Mouse (Mus musculus): ENCODE data around the gene Ttll4. TPM values are rescaled to one million over a fixed set of nuclear protein-coding genes. Genes with fewer than 3 reads are reported as not detected.
A peak's percentile ranks its signal among the peaks of the same experiment; 100 is the strongest.

Ttll4 gene
- polyA plus RNA-seq, 1 experiment from 2014 or later, result 68.5 TPM

GRCm38 (mm10) chr1:74698791-74699190 lies 37.2 kb downstream of the Ttll4 start:
- no peak for DNase-seq (ENCODE audit: low spot score)
- H3K4me1 ChIP-seq (replicated peaks; ENCODE audit: control insufficient read depth, insufficient read depth, low read length), result no peaks in the 10 kb centered on the region
- H3K4me2 ChIP-seq (ENCODE audit: low read depth, low read length, severe bottlenecking), result no peak overlapping the region
- no peak overlapping the region for H3K4me3 ChIP-seq (ENCODE audit: low read depth, low read length)
- peaks cover 18% of the 10 kb centered on the region; the same call in 1 of the 2 replicates for H3K36me3 ChIP-seq (ENCODE audit: control insufficient read depth, insufficient read depth, low read length)
- H3K9ac ChIP-seq (ENCODE audit: low read length), result no peak overlapping the region
- 91% methylated on average over 1 of the region's 1 CpGs for WGBS
- H3K27me3 ChIP-seq (ENCODE audit: control insufficient read depth, insufficient read depth, low read length), result no peaks in the 10 kb centered on the region
- ATAC-seq (replicated peaks; ENCODE audit: low FRiP score), result no peak
- H3K27ac ChIP-seq (ENCODE audit: low read depth, low read length), result no peak overlapping the region
- no peaks in the 10 kb centered on the region for H3K9me3 ChIP-seq (ENCODE audit: control insufficient read depth, low read length)

- DNase-seq (ENCODE audit: low spot score), result no peak
- H3K4me3 ChIP-seq (ENCODE audit: low read depth, low read length), result no peak overlapping the region
- H3K9ac ChIP-seq (ENCODE audit: low read length), result no peak overlapping the region
- no peak overlapping the region for H3K4me2 ChIP-seq (ENCODE audit: low read depth, low read length, severe bottlenecking)
- no peaks in the 10 kb centered on the region for H3K27me3 ChIP-seq (ENCODE audit: control insufficient read depth, insufficient read depth, low read length)
- H3K27ac ChIP-seq (ENCODE audit: low read depth, low read length), result no peak overlapping the region
- 87% methylated on average over 6 of the region's 6 CpGs for WGBS
- H3K36me3 ChIP-seq (ENCODE audit: control insufficient read depth, insufficient read depth, low read length), result peaks cover 6% of the 10 kb centered on the region; the same call in 1 of the 2 replicates
- H3K9me3 ChIP-seq (ENCODE audit: control insufficient read depth, low read length), result no peaks in the 10 kb centered on the region
- no peak for ATAC-seq (replicated peaks; ENCODE audit: low FRiP score)
- no peaks in the 10 kb centered on the region for H3K4me1 ChIP-seq (replicated peaks; ENCODE audit: control insufficient read depth, insufficient read depth, low read length)
Measured at GRCm38 (mm10) chr1:74702142-74702553, 40.6 kb downstream of the Ttll4 start.

- Histone ChIP-seq H3K27ac (ENCODE audit: low read depth, low read length) (no peak overlapping the region), H3K9ac (ENCODE audit: low read length) (no peak overlapping the region), H3K4me1 (replicated peaks; ENCODE audit: control insufficient read depth, insufficient read depth, low read length) (no peaks in the 10 kb centered on the region), H3K4me3 (ENCODE audit: low read depth, low read length) (no peak overlapping the region), H3K27me3 (ENCODE audit: control insufficient read depth, insufficient read depth, low read length) (no peaks in the 10 kb centered on the region), H3K4me2 (ENCODE audit: low read depth, low read length, severe bottlenecking) (no peak overlapping the region), H3K36me3 (ENCODE audit: control insufficient read depth, insufficient read depth, low read length) (no peaks in the 10 kb centered on the region; the same call in 1 of the 2 replicates), H3K9me3 (ENCODE audit: control insufficient read depth, low read length) (no peaks in the 10 kb centered on the region)
- WGBS, result 82% methylated on average over 3 of the region's 3 CpGs
- no peak for DNase-seq (ENCODE audit: low spot score)
- no peak for ATAC-seq (replicated peaks; ENCODE audit: low FRiP score)
Measured at GRCm38 (mm10) chr1:74704156-74704555, 42.6 kb downstream of the Ttll4 start.

GRCm38 (mm10) chr1:74705016-74705415 lies 43.5 kb downstream of the Ttll4 start:
- H3K27ac ChIP-seq (ENCODE audit: low read depth, low read length), result no peak overlapping the region
- H3K9me3 ChIP-seq (ENCODE audit: control insufficient read depth, low read length), result no peaks in the 10 kb centered on the region
- no peak overlapping the region for H3K4me3 ChIP-seq (ENCODE audit: low read depth, low read length)
- ATAC-seq (replicated peaks; ENCODE audit: low FRiP score), result no peak
- WGBS, result 85% methylated on average over 5 of the region's 5 CpGs
- H3K4me2 ChIP-seq (ENCODE audit: low read depth, low read length, severe bottlenecking), result no peak overlapping the region
- no peaks in the 10 kb centered on the region for H3K27me3 ChIP-seq (ENCODE audit: control insufficient read depth, insufficient read depth, low read length)
- no peaks in the 10 kb centered on the region for H3K36me3 ChIP-seq (ENCODE audit: control insufficient read depth, insufficient read depth, low read length)
- no peak for DNase-seq (ENCODE audit: low spot score)
- no peak overlapping the region for H3K9ac ChIP-seq (ENCODE audit: low read length)
- H3K4me1 ChIP-seq (replicated peaks; ENCODE audit: control insufficient read depth, insufficient read depth, low read length), result no peaks in the 10 kb centered on the region

- no peak for ATAC-seq (replicated peaks; ENCODE audit: low FRiP score)
- no peak overlapping the region for H3K9ac ChIP-seq (ENCODE audit: low read length)
- no peaks in the 10 kb centered on the region for H3K36me3 ChIP-seq (ENCODE audit: control insufficient read depth, insufficient read depth, low read length)
- no peaks in the 10 kb centered on the region for H3K9me3 ChIP-seq (ENCODE audit: control insufficient read depth, low read length)
- no peak for DNase-seq (ENCODE audit: low spot score)
- H3K27ac ChIP-seq (ENCODE audit: low read depth, low read length), result no peak overlapping the region
- no peaks in the 10 kb centered on the region for H3K27me3 ChIP-seq (ENCODE audit: control insufficient read depth, insufficient read depth, low read length)
- WGBS, result 41% methylated on average over 6 of the region's 6 CpGs
- H3K4me2 ChIP-seq (ENCODE audit: low read depth, low read length, severe bottlenecking), result no peak overlapping the region
- H3K4me1 ChIP-seq (replicated peaks; ENCODE audit: control insufficient read depth, insufficient read depth, low read length), result no peaks in the 10 kb centered on the region; the same call in 1 of the 2 replicates
- no peak overlapping the region for H3K4me3 ChIP-seq (ENCODE audit: low read depth, low read length)
Measured at GRCm38 (mm10) chr1:74709566-74709965, 48.0 kb downstream of the Ttll4 start.

- no peak for DNase-seq (ENCODE audit: low spot score)
- no peak overlapping the region for H3K4me3 ChIP-seq (ENCODE audit: low read depth, low read length)
- no peaks in the 10 kb centered on the region for H3K27me3 ChIP-seq (ENCODE audit: control insufficient read depth, insufficient read depth, low read length)
- ATAC-seq (replicated peaks; ENCODE audit: low FRiP score), result no peak
- no peak overlapping the region for H3K27ac ChIP-seq (ENCODE audit: low read depth, low read length)
- H3K4me2 ChIP-seq (ENCODE audit: low read depth, low read length, severe bottlenecking), result no peak overlapping the region
- WGBS, result 85% methylated on average over 4 of the region's 4 CpGs
- no peaks in the 10 kb centered on the region; the same call in 1 of the 2 replicates for H3K4me1 ChIP-seq (replicated peaks; ENCODE audit: control insufficient read depth, insufficient read depth, low read length)
- no peaks in the 10 kb centered on the region for H3K36me3 ChIP-seq (ENCODE audit: control insufficient read depth, insufficient read depth, low read length)
- H3K9me3 ChIP-seq (ENCODE audit: control insufficient read depth, low read length), result no peaks in the 10 kb centered on the region
- H3K9ac ChIP-seq (ENCODE audit: low read length), result no peak overlapping the region
Measured at GRCm38 (mm10) chr1:74712046-74712445, 50.5 kb downstream of the Ttll4 start.

GRCm38 (mm10) chr1:74712461-74713098 lies 51.0 kb downstream of the Ttll4 start:
- Histone ChIP-seq H3K36me3 (ENCODE audit: control insufficient read depth, insufficient read depth, low read length) (no peaks in the 10 kb centered on the region), H3K9me3 (ENCODE audit: control insufficient read depth, low read length) (no peaks in the 10 kb centered on the region), H3K9ac (ENCODE audit: low read length) (peak overlapping the region; percentile 69; the same call in 1 of the 2 replicates), H3K4me2 (ENCODE audit: low read depth, low read length, severe bottlenecking) (peak overlapping the region; percentile 94), H3K27ac (ENCODE audit: low read depth, low read length) (no peak overlapping the region), H3K4me3 (ENCODE audit: low read depth, low read length) (peak overlapping the region; percentile 46), H3K27me3 (ENCODE audit: control insufficient read depth, insufficient read depth, low read length) (no peaks in the 10 kb centered on the region), H3K4me1 (replicated peaks; ENCODE audit: control insufficient read depth, insufficient read depth, low read length) (no peaks in the 10 kb centered on the region; the same call in 1 of the 2 replicates)
- DNase-seq (ENCODE audit: low spot score) (no peak), ATAC-seq (replicated peaks; ENCODE audit: low FRiP score) (no peak)
- WGBS, result 40% methylated on average over 5 of the region's 5 CpGs

- WGBS, result 4% methylated on average over 35 of the region's 35 CpGs
Measured at GRCm38 (mm10) chr1:74713099-74713858, 51.7 kb downstream of the Ttll4 start, which contains the start of gene Cyp27a1. Gene Cyp27a1 (plus strand): TSS chr1:74713574.

More at GRCm38 (mm10) chr1:74713099-74713858, 51.7 kb downstream of the Ttll4 start, which contains the start of gene Cyp27a1:
- H3K4me1 ChIP-seq (replicated peaks; ENCODE audit: control insufficient read depth, insufficient read depth, low read length), result no peaks in the 10 kb centered on the region; the same call in 1 of the 2 replicates
- no peaks in the 10 kb centered on the region for H3K27me3 ChIP-seq (ENCODE audit: control insufficient read depth, insufficient read depth, low read length)
- H3K9ac ChIP-seq (ENCODE audit: low read length), result peak within 1 kb of the TSS; percentile 69
- DNase-seq (ENCODE audit: low spot score) (peak; percentile 80), ATAC-seq (replicated peaks; ENCODE audit: low FRiP score) (peak; percentile 73)
- no peaks in the 10 kb centered on the region for H3K36me3 ChIP-seq (ENCODE audit: control insufficient read depth, insufficient read depth, low read length)
- H3K27ac ChIP-seq (ENCODE audit: low read depth, low read length), result no peak within 1 kb of the TSS
- peak within 1 kb of the TSS; percentile 94 for H3K4me2 ChIP-seq (ENCODE audit: low read depth, low read length, severe bottlenecking)
- H3K4me3 ChIP-seq (ENCODE audit: low read depth, low read length), result peak within 1 kb of the TSS; percentile 46
- H3K9me3 ChIP-seq (ENCODE audit: control insufficient read depth, low read length), result no peaks in the 10 kb centered on the region
